Mouse (Mus musculus) E14TG2a.4 (cell line): Measurements from ENCODE around the gene Mpo.

Experiments
- CTCF ChIP-seq: conservative IDR thresholded peaks from 2 replicates; pipeline ENCODE4 v1.5.1; 2014; ENCODE audit warnings: low read length
- POU5F1 ChIP-seq: IDR thresholded peaks from 2 replicates; pipeline ENCODE4 v1.6.1; 2014; ENCODE audit warnings: low read length, borderline replicate concordance

DNA sequence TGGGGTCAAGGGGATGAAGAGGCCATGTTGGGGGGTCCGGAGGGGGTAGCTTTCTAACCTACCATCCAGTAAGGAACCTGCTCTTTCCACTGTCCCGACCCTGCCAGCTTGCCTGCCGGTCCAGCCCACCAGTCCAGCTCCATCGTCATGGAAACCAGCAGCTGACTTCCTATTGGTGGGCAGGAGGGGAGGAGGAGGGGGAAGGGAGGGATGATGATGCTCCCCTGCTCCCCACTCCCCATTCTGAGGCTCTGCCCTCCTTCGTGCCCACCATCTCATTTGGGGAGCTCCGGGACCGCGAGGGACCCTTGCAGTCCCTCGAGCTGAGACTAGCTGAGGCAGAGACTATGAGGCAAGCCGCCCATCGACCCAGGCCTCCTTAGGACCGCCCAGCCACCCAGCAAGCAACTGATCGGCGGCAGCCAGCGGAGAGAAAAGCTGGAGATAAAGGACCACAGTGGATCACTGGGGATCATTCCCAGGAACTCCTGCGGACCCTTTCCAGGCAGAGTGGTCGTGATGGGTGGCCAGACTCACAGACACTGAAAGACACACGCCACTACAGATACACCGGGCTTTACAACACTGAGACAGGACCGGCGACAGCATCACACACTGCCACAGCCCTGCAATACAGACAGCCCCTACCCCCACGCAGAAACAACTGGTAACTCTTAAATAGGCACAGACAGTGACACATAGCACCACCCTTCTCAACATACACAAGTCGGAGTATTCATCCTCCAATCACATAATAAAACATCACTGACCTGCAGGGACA, 32.9 kb upstream of the Mpo start, which contains the start of gene Tspoap1:
- TF ChIP-seq CTCF, result no peak
- no peak for TF ChIP-seq POU5F1
